Mouse (Mus musculus): ENCODE data around the gene Ankrd13d.

- TF ChIP-seq CTCF (IDR thresholded peaks at IDR 0.05; ENCODE audit: borderline replicate concordance, insufficient read depth, low read length) (no peak), POLR2A (IDR thresholded peaks at IDR 0.05; ENCODE audit: low read depth, low read length) (no peak)
Observed at GRCm38 (mm10) chr19:4295391-4295790, 12.5 kb upstream of the Ankrd13d start.
